Mouse (Mus musculus) cortical plate, adult 2 months (tissue): ENCODE measurements around the gene Ttc6.

Experiments used
- CTCF ChIP-seq: fragments of 200-500 bp; IDR thresholded peaks from 2 replicates; pipeline ENCODE4 v1.5.1; 2011; ENCODE audit warnings: mild to moderate bottlenecking, control low read depth, low read length; ENCODE audit not compliant: insufficient read depth; ENCODE audit errors: extremely low read depth
- POLR2A ChIP-seq: fragments of 200-500 bp; IDR thresholded peaks from 2 replicates; pipeline ENCODE4 v1.6.1; 2011; ENCODE audit warnings: mild to moderate bottlenecking, low read length, control low read depth; ENCODE audit not compliant: insufficient read depth; ENCODE audit errors: extremely low read depth

- no peak for TF ChIP-seq POLR2A
- TF ChIP-seq CTCF, result no peak
These were observed 86.1 kb downstream of the Ttc6 start for GRCm38 (mm10) chr12:57650011-57650410.
